Mouse (Mus musculus) embryo, embryonic 9.5 days (tissue): Measurements from ENCODE around the gene Myh9.
A peak's percentile ranks its signal among the peaks of the same experiment; 100 is the strongest.
"Not testable (repeated sequence)": the region's sequence is repeated elsewhere in the genome, so short reads cannot be mapped to it uniquely, and the experiment has no call there.

Experiments used
- DNase-seq: peaks from one replicate; pipeline ENCODE4 v3.0.0-alpha.2; 2017; ENCODE audit errors: extremely low spot score

Gene Myh9

DNA sequence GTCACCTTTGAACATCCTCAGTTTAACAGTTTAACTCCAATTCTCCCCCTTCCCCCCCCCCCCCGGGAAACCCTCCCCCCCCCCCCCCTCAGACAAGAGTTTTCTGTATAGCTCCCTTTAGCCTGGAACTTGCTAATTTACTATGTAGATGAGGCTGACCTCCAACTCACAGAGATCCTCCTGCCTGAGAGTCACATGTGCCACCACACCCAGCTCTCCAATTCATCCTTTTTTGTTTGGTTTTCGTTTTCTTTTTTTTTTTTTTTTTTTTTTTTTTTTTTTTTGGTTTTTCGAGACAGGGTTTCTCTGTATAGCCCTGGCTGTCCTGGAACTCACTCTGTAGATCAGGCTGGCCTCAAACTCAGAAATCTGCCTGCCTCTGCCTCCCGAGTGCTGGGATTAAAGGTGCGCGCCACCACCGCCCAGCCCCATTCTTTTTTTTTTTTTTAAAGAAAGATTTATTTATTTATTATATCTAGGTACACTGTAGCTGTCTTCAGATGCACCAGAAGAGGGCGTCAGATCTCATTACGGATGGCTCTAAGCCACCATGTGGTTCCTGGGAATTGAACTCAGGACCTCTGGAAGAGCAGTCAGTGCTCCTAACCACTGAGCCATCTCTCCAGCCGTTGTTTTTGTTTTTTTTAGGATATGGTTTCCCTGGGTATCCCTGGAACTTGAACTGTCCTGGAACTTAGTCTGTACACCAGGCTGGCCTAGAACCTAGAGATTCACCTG, 25.4 kb upstream of the Myh9 start:
- DNase-seq, result not testable (repeated sequence)

DNA sequence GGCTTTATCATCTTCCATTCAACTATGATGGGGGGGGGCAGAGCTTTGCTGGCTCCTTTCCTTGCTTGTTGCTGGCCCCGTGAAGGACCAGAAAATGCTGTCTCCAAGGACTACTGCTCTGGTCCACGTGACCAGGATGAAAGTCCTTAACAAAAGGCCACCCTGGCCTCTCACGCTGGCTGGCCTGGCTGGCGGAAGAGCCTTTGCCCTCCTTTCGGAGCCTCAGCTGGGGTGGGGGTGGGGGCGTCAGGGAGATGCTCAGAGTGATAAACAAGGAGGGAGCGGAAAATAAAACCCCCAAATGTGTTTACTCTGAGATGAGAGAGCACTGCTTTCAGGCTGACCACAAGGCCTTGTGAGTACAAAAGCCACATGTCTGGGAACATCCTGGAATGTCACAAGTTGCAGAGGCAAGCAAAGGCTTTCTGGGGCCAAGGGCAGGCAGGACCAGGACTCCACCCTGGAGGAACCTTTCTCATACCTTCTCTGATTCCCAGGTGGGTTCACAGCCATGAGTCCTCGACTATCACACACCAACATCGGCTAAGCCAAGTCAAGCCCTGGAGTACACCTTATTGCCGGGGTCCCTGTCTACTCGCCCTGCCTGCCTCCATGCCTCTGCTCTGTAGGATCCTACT, 24.7 kb upstream of the Myh9 start:
- DNase-seq, result peak; percentile 25

DNA sequence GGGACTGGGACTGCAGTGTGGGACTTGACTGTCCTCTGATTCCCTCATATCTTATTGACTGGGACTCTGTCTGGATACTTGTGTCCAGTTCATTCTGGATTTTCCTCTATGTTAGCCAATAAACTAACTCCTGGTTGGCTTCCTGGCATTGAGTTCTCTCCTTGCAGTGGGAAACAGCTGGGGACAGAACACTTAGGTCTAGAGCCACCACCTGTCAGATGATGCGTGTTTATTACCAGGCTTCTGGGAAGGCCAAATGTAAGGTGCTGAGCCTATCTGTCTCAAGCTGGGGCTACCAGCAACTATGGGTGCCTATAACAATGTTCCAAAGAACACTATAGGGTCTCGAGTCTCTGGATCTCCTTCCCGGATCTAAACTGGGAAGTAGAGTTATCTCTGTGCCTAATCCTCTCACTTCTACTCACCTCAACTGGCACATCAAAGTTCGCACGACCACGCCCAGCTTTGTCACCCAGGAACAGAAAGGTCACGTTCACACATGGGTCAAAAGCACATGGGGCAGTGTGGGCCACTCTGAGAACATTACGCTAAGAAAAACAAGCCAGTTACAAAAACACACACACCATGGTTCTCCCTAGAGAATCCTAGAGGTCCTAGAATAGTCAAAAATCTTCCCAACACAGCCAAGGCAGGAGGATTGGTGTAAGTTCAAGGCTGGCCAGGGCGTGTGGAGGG, 22.2 kb upstream of the Myh9 start:
- DNase-seq, result no peak

DNA sequence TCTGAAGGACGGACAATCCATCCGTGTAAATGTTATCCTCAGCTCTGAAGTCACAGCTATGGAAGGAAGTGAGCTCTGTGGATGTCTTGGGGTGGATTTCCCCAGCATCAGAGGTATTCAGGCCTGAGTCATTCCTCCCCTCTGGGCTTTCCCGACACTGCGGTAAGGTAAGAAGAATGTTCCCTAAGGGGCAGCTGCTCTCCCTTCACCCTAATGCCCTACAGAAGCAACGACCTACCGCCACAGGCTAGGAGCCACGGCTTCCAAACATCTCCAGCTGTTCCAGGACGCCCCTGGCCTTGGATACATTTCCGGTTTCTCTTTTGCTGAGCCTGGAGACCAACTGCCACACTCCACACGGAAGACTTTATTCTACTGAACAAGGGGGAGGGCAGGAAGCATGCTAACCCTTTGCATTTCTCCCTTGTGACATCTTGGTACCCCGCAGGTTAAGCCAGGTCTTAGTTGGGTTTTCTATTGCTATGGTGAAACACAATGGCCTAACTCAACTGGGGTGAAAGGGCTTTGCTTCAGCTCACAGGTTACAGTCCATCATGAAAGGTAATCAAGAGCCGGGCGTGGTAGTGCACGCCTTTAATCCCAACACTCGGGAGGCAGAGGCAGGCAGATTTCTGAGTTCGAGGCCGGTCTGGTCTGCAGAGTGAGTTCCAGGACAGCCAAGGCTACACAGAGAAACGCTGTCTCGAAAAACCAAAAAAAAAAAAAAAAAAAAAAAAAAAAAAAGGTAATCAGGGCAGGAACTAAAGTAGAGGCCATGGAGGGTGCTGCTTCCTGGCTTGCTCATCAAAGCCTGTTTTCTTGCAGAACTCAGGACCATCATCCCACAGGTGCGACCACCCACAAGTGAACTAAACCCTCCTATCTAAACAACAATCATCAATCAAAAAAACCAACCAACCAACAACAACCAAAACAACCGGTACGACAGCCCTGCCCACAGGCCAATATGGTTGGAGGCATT, 21.3 kb upstream of the Myh9 start:
- DNase-seq, result no peak

DNA sequence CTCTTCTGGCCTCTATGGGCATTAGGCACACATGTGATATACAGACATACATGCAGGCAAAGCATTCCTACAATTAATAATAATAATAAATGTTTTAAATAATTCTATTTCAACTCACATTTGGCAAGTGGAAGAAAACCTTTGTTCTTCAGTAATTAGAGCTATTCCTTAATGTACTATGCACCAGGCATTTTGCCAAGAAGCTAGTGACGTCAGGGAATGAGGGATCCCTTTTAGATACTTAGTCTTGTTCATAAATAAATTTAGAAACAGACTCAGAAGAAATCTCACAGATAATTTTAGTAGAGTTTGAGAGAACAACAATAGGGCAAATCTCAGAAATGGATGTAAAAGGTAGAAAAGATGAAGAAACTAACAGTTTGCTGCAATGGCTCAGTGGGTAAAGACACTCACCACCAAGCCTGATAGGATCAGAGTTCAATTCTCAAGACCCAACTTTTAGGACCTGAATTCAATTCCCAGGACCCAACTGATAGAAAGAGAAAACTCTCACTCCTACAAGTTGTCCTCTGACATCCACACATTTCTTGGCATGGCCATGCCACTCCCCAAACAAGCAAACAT, 18.2 kb upstream of the Myh9 start:
- DNase-seq, result no peak

DNA sequence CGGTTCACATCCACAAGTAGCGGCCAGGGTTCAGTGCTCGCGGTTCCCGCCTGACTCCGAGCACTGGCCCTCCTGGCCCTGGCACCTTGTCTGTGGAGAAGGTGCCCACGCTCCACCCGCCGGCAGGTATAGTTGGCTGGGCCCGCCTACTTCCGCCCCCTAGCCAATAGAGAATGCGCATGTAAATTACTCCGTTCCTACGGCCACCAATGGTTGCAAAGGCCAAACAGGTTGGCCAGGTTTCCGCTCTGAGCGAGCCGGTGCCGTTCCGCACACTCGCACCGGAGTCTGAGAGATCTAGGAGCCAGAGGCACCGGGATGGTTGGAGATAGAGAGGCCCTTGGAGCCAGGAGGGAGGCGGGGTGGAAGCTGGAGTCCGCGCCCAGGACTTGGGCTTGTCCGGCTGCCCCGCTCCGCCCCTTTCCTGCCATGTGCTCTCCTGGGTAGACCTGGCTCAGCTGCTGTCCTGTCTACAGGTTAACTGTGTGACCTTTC, 15.7 kb upstream of the Myh9 start:
- DNase-seq, result peak; percentile 75

DNA sequence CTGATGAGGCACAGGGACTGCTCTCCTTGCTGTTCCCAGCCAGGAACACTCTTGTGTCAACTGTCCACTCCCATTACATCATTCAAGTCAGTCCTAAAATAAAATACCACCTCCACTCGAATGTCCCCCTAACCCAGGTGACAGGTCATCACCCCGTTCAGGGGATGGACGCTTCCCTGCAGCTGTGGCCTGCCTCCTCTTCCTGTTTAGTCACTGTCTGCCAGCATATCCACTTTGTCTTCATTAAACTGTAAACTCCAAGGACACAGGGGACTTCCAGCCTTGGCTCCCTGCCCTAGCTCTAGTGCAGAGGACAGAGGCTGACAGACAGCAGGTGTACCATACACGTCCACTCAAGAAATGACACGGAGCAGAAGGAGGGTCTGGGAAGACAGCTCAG, 14.6 kb upstream of the Myh9 start:
- DNase-seq, result no peak

DNA sequence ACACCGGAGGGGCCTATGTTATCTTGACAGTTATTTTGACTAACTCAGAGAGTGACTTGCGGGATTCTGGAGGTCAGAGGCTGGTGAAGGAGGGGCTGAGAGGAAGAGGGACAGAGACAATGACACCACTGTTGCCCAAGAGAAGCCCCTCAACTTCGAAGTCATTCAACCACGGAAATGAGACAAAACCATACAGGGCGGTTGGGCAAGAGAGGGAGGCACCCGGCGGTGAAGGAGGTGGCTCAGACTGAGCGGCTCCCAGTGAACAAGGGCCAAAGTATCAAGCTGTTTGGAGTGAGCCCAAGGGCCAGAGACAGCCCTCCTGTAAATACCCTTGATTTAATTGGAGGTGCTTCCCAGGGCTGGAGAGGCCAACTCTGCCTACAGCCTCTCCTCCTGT, 13.3 kb upstream of the Myh9 start:
- DNase-seq, result no peak

DNA sequence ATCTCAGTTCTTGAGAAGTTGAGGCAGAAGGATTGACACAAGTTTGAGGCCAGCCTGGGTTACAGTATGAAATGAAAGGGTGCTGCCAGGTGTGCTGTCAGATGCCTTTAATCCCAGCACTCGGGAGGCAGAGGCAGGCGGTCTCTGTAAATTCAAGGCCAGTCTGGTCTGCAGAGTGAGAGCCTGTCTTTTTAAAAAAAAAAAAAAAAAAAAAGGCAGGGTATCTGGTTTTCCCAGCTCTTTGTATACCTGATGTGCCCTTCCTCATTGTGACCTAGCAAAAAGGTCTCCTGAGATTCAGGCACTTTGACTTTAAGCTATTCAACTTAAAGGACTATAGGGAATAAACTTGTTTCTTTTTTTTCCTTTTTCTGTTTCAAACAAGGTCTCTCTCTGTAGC, 10.0 kb upstream of the Myh9 start:
- DNase-seq, result no peak

DNA sequence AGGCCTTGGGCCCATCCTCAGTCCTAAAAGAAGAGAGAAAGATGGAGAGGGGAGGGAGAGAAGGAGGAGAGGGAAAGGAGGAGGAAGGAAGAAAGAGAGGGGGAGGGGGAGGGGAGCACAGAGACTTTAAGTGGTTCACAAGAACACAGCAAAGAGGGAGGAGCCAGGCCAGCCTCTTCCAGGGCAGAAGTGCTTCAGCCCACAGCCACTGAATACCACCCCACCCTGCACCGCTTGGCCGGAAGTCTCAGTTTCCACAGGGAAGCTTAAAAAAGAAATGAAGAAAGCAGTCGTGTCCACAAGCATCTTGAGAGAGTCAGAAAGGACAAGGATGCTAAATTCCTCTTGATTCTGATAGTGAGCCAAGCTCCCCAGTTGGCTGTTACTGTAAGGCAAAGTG, 9.2 kb upstream of the Myh9 start:
- DNase-seq, result no peak

DNA sequence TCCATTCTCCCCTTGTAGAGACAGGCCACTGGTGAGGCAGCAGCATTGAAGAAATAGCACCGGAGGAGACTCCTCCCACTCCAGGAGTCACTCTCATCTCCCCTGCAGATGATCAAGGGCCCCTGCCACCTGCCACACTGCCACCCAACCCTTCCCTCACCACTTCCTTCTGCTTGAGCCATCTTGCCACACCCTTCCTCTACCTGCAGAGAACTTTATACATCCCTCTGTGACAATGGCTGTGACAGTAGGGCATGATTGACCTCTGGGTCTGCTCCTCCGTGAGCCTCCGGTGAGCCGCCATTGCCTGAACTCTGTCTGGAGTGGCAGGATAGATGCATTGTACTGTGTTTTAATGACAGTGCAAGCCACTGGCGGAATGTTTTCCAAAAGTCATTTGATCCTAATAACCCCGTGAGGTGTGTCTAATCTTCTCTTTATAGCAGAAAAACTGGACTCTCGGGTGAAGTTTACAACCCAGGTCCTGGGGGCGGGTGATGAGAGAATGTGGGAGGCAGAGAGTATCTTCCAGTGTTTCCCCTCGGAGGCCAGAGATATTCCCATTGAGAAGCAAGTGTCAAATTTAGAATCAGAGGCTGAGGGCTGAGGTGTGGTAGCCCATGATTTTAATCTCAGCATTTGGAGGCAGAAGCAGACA, 7.7 kb upstream of the Myh9 start:
- no peak for DNase-seq

DNA sequence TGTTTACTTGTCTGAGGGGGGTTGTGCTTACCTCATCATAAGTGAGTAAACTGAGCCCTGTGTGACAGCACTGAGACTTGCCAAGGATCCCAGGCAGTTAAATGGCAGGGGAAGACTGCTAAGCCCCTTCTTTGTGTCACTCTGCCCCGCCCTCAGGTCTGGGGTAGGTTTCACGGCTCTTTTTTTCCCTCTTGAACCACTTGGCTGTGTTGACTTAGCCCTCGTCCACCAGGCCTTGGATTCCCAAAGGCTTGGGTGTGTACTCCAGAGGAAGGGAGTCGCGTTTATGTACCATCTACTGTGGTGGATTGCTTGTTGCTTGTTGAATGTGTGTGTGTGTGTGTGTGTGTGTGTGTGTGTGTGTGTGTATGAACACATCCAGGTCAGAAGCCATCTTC, 7.1 kb upstream of the Myh9 start:
- DNase-seq, result no peak

DNA sequence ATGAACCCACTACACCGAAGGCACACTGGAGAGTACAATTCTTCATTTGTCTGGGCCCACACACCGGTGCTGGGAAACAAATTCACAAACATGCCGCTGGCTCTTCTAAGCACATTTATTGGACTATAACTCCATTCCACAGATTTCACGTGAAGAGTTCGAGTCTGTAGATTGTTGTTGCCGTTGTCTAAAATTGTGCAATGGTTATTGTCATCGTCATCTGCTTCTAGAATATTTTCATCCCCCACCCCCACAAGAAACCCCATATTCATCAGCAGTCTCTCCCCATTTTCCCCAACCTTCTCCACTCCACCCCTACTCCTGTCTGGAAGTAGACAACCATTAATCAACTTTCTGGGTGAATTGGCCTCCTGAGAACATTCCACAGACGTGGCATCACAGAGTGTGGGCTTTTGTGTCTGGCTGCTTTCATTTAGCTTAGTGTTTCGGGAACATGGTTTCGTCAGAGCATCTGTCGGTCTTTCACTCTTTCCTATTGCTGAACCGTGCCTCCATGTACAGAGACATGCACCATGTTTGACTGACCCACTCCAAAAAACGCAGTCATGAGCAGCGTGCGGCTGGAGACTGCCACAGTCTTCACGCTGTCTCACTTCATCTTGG, 6.6 kb upstream of the Myh9 start:
- no peak for DNase-seq

DNA sequence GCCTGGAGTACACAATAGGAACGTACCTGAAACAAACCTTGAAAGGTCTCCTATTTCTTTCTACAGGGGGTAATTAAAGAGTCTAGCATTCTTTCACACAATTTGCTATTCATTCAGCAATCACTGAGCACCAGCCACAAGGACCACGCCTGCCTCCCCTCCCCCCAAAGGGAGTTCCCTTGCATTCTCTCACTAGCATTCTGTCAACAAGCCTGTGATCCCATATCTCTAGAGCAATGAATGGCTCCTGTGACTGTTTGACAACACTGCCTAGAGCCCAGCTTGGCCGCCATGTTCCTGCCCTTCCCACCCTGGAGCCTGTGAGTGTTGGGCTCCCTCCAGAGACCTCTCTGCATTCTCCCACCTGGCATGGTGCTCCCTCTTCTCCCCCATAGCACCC, 5.9 kb upstream of the Myh9 start:
- no peak for DNase-seq

DNA sequence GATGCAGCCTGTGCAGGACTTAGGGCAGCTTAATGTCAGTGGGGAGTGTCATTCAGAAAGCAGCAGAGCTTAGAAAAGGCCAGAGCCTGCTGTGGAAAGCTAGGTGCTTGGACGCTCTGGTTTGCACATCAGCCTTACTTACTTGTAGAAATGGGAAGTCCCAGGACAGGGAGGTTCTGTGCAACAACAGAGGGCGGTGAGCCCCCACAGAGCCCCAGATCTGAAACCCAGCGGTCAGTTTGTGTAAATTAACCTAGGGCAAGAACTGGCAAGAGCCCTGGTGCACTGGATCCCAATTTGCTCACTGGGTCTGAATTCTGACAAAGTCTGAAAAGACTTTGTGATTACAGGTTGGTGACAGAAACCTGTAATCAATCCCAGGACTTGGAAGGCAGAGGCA, 5.1 kb upstream of the Myh9 start:
- no peak for DNase-seq

DNA sequence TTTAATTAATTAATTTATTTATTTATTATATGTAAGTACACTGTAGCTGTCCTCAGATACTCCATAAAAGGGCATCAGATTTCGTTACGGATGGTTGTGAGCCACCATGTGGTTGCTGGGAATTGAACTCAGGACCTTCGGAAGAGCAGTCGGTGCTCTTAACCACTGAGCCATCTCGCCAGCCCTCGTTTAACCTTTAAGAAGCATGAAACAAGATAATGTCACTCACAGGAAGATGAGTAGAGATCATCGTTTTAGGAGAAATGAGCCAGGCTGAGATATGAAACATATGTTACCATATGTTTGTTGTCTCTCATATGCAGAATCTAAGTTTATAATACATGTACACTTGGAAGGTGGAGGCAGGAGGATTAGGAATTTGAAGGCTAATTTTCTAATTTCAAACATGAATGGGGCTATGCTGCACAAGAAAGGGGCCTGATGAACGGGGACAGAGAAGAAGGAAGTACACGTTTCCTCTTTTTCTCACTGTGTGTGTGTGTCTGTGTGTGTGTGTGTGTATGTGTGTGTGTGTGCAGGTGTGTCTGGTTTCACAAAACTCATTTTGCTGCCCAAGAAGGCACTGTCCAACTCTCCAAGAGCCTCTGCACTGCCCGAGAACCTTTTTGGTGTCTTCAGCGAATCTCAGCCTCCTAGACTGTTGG, 4.1 kb upstream of the Myh9 start:
- not testable (repeated sequence) for DNase-seq

DNA sequence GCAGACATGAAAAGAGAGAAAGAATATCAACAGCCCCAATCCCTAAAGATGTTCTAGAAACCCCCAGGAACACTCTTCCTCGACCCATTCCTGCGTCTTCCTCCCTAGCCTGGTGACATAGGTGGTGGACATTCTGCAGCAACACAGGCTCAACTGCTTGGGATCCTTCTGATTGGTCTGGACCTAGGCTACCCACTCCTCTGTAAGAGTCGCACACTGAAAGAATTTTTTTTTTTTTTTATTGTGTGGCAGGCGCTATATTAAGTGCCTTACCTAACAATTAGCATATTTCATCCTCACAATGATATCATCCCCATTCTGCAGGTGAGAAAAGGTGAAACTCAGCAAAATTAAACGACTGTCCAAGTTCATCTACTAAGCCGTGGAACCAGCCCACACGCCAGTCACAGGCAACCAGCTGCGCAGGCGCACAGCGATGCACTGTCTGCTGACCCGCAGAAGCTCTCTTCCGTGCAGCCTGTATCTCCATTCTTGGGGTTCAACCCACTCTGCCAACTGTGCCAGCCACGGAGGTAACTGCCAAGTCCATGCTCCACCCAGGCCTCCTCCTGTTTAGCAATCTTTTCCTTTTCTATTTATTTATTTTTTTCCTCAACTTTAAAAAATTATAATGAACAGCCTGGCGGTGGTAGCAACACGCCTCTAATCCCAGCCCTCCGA, 3.1 kb upstream of the Myh9 start:
- DNase-seq, result no peak

DNA sequence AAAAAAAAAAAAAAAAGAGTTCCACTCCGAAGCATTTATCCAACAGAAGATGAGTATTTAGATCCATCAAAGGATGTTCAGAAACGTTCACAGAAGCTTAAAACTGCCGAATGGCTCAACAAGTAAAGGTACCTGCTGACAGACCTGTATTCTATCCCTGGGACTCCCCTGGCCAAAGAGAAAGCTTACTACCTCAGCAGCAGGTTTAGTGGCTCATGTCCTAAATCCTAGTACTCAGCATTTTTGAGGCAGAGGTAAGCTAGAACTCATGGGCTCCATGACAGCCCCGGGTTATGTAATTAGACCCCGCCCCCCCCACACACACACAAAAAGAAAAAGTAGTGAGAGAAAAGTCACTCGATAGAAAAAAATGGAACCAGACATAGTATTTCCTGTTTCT, 2.1 kb upstream of the Myh9 start:
- no peak for DNase-seq

DNA sequence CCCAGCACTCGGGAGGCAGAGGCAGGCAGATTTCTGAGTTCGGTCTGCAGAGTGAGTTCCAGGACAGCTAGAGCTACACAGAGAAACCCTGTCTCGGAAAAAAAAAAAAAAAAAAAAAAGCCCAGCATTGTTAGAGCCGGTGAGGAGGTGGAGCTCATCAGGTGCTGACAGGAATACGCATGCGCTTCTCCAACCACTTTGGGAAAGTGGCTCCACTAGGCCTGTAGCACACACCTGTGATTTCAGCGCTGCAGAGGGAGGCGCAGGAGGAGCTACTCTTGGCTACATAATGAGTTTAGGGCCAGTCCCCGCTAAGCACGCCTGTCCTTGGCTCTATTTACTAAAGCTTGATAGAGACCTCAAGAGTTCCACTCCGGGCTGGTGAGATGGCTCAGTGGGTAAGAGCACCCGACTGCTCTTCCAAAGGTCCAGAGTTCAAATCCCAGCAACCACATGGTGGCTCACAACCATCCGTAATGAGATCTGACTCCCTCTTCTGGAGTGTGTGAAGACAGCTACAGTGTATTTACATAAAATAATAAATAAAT, 1.6 kb upstream of the Myh9 start:
- DNase-seq, result not testable (repeated sequence)
